Mouse (Mus musculus) megakaryocyte, embryonic 14.5 days (primary cell): ENCODE measurements around the gene 2200002D01Rik.

Source experiments
- FLI1 ChIP-seq: IDR thresholded peaks from 2 replicates; pipeline ENCODE4 v1.6.1; 2012; ENCODE audit warnings: low read length, inconsistent platforms, mixed read lengths
- GATA1 ChIP-seq: IDR thresholded peaks from 3 replicates; pipeline ENCODE4 v1.6.1; 2012; ENCODE audit warnings: mixed read lengths, low read length, inconsistent platforms, borderline replicate concordance

DNA sequence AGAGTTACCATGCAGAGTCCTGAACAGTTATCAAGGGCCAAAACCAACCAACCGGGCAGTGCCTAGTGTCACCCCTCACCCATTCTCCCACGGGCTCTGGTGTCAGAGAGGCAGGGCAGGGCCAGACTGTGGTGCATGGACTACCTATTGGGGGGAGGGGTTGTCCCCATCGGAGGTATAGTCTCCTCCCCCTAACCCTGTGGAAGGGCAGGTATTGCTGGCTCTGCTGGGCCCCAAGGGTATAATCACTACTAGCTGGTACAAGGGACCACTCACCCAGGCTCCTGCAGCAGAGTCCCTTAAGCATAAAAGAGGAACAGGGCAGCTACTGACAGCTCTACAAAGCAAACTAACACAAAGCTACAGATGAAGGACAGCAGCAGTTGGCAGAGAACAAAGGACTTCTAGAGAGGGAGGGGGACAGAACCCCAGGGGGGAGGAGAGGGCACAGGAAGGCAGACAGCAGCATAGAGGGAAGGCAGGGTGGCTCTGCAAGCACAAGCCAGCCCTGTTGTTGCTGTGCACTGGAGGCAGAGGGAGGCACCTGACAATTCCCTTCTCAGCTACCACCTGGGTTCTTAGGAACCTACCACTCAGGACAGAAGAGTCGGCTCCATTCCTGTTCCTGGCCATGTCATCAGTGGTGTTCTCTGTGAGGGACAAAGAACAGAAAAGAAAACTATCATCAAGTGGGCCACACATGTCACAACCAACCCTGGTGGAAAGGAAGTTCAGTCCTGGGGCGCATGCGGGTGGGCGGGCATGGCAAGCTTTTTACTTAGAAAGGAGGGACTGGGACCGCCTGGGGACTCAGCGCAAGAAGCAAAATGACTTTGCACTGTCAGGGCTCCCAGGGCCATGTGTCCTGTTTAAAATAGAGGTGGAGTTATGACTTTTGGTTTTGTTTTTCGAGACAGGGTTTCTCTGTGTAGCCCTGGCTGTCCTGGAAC, 11.8 kb upstream of the 2200002D01Rik start:
- no peak for TF ChIP-seq GATA1
- no peak for TF ChIP-seq FLI1
